Mouse (Mus musculus) neural tube, embryonic 13.5 days (tissue): ENCODE measurements around the gene Adipor2. TPM values are rescaled to one million over a fixed set of nuclear protein-coding genes. Genes with fewer than 3 reads are reported as not detected.
A peak's percentile ranks its signal among the peaks of the same experiment; 100 is the strongest.

Experiments used
- ATAC-seq: fragments of 200-750 bp; cut with Nextera tagmentation; 2 replicates; pipeline ENCODE4 v1.8.0; 2017; ENCODE audit warnings: low read depth, mild to moderate bottlenecking, moderate TSS enrichment, moderate library complexity
- H3K27ac ChIP-seq: fragments of 300-500 bp; sonication (generic); replicated peaks from 2 replicates; pipeline ENCODE4 v1.5.1; 2015; ENCODE audit warnings: moderate library complexity, mild to moderate bottlenecking, inconsistent platforms
- H3K27me3 ChIP-seq: fragments of 300-500 bp; sonication (generic); 2 replicates; pipeline ENCODE4 v1.6.1; 2015; ENCODE audit warnings: mild to moderate bottlenecking, inconsistent platforms
- H3K36me3 ChIP-seq: fragments of 300-500 bp; sonication (generic); 2 replicates; pipeline ENCODE4 v1.6.1; 2015; ENCODE audit warnings: mild to moderate bottlenecking, inconsistent platforms
- H3K4me1 ChIP-seq: fragments of 300-500 bp; sonication (generic); replicated peaks from 2 replicates; pipeline ENCODE4 v1.6.1; 2015; ENCODE audit warnings: inconsistent platforms
- H3K4me2 ChIP-seq: fragments of 300-500 bp; sonication (generic); 2 replicates; pipeline ENCODE4 v1.6.1; 2015; ENCODE audit warnings: inconsistent platforms, mild to moderate bottlenecking, moderate library complexity
- H3K4me3 ChIP-seq: fragments of 300-500 bp; sonication (generic); 2 replicates; pipeline ENCODE4 v1.5.1; 2015; ENCODE audit warnings: mild to moderate bottlenecking, inconsistent platforms
- H3K9ac ChIP-seq: fragments of 300-500 bp; sonication (generic); 2 replicates; pipeline ENCODE4 v1.6.1; 2015; ENCODE audit warnings: moderate library complexity, mild to moderate bottlenecking, inconsistent platforms
- H3K9me3 ChIP-seq: fragments of 300-500 bp; sonication (generic); 2 replicates; pipeline ENCODE4 v1.6.1; 2016; ENCODE audit warnings: inconsistent platforms
- WGBS: fragments of 180-500 bp; shearing (Covaris S2); methylation state at CpG from one replicate; pipeline ENCODE4 v1.1.7; 2015; 5-methylcytosine and 5-hydroxymethylcytosine counted together
- polyA plus RNA-seq: library from polyadenylated mRNA; unstranded; fragments of >200 nt; fragmentation: Nextera tagmentation; extraction: Ambion mirVana; gene quantifications from 2 replicates; pipeline ENCODE4 v1.2.1, GENCODE M21; 2015

Adipor2 gene
- polyA plus RNA-seq, 1 experiment from 2014 or later: 33.4 TPM

- no peaks in the 10 kb centered on the region for H3K9me3 ChIP-seq
- no peak overlapping the region for H3K9ac ChIP-seq
- H3K27me3 ChIP-seq: no peaks in the 10 kb centered on the region
- no peaks in the 10 kb centered on the region for H3K36me3 ChIP-seq
- WGBS: 18% methylated on average over 7 of the region's 7 CpGs
- 0 out of 2 replicates have a peak overlapping the region, but pooled peaks have one; percentile 24 for H3K27ac ChIP-seq
- H3K4me2 ChIP-seq: no peak overlapping the region
- 0 out of 2 replicates have a peak, but pooled peaks have one; percentile 66 for ATAC-seq
- H3K4me3 ChIP-seq: no peak overlapping the region
- peaks cover 11% of the 10 kb centered on the region; the same call in 1 of the 2 replicates for H3K4me1 ChIP-seq
Observed at GRCm38 (mm10) chr6:119418392-119419251, 1.1 kb upstream of the Adipor2 start.

- H3K4me2 ChIP-seq: no peak overlapping the region
- no peaks in the 10 kb centered on the region for H3K9me3 ChIP-seq
- ATAC-seq: no peak
- no peak overlapping the region for H3K4me3 ChIP-seq
- no peaks in the 10 kb centered on the region for H3K27me3 ChIP-seq
- H3K36me3 ChIP-seq: no peaks in the 10 kb centered on the region
- WGBS: 59% methylated on average over 7 of the region's 7 CpGs
- no peak overlapping the region for H3K27ac ChIP-seq
- H3K9ac ChIP-seq: no peak overlapping the region
- peaks cover 11% of the 10 kb centered on the region; the same call in 1 of the 2 replicates for H3K4me1 ChIP-seq
Observed at GRCm38 (mm10) chr6:119417821-119418220, 317 bp upstream of the Adipor2 start.

DNA sequence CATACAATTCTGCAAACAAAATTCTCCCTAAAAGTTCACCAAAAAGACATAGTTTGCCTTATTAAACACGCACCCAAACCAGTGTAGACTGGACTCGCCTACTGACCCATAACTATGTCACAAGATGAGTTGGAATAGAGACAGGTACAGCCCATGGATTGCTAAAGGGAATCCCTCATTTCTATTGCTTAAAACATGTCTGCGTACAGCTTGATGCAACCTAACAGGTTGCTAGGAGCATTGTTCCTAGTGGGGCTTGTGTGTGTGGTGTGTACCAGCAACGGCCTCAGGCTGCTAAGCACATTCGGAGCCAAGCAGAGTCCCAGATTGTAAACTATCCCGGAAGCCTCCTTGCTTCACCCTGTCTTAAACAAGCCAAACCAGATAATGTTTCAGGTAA, 861 bp downstream of the Adipor2 start:
- ATAC-seq: no peak
- H3K4me3 ChIP-seq: no peak overlapping the region
- no peaks in the 10 kb centered on the region for H3K27me3 ChIP-seq
- no peak overlapping the region; the same call in 1 of the 2 replicates for H3K4me2 ChIP-seq
- no peak overlapping the region for H3K9ac ChIP-seq
- peaks cover 11% of the 10 kb centered on the region; the same call in 1 of the 2 replicates for H3K4me1 ChIP-seq
- WGBS: 68% methylated on average over 6 of the region's 6 CpGs
- no peaks in the 10 kb centered on the region for H3K9me3 ChIP-seq
- no peaks in the 10 kb centered on the region for H3K36me3 ChIP-seq
- no peak overlapping the region for H3K27ac ChIP-seq

- Histone ChIP-seq H3K9ac (no peak overlapping the region), H3K36me3 (no peaks in the 10 kb centered on the region), H3K27ac (no peak overlapping the region), H3K4me3 (no peak overlapping the region), H3K9me3 (no peaks in the 10 kb centered on the region), H3K27me3 (no peaks in the 10 kb centered on the region), H3K4me2 (no peak overlapping the region), H3K4me1 (peaks cover 11% of the 10 kb centered on the region; the same call in 1 of the 2 replicates)
- ATAC-seq: no peak
- WGBS: 94% methylated on average over 15 of the region's 15 CpGs
Observed at GRCm38 (mm10) chr6:119414262-119415043, 3.1 kb downstream of the Adipor2 start.

GRCm38 (mm10) chr6:119412588-119412987, 4.9 kb downstream of the Adipor2 start:
- H3K4me3 ChIP-seq: no peak overlapping the region
- H3K9me3 ChIP-seq: no peaks in the 10 kb centered on the region
- no peak overlapping the region for H3K9ac ChIP-seq
- H3K4me1 ChIP-seq: peaks cover 5% of the 10 kb centered on the region; the same call in 1 of the 2 replicates
- H3K4me2 ChIP-seq: no peak overlapping the region
- H3K27me3 ChIP-seq: no peaks in the 10 kb centered on the region
- 87% methylated on average over 4 of the region's 4 CpGs for WGBS
- no peak overlapping the region for H3K27ac ChIP-seq
- H3K36me3 ChIP-seq: no peaks in the 10 kb centered on the region
- ATAC-seq: no peak

- WGBS: 84% methylated on average over 3 of the region's 3 CpGs
Observed at GRCm38 (mm10) chr6:119411511-119411910, 6.0 kb downstream of the Adipor2 start.

GRCm38 (mm10) chr6:119409766-119410165, 7.7 kb downstream of the Adipor2 start:
- ATAC-seq: no peak
- Histone ChIP-seq H3K4me1 (no peaks in the 10 kb centered on the region), H3K36me3 (no peaks in the 10 kb centered on the region), H3K9me3 (no peaks in the 10 kb centered on the region), H3K4me2 (no peak overlapping the region), H3K27ac (no peak overlapping the region), H3K4me3 (no peak overlapping the region), H3K9ac (no peak overlapping the region), H3K27me3 (no peaks in the 10 kb centered on the region)
- 53% methylated on average over 1 of the region's 1 CpGs for WGBS

More at GRCm38 (mm10) chr6:119411511-119411910, 6.0 kb downstream of the Adipor2 start:
- no peak overlapping the region for H3K27ac ChIP-seq
- H3K4me2 ChIP-seq: no peak overlapping the region
- H3K27me3 ChIP-seq: no peaks in the 10 kb centered on the region
- H3K9me3 ChIP-seq: no peaks in the 10 kb centered on the region
- H3K9ac ChIP-seq: no peak overlapping the region
- H3K4me1 ChIP-seq: no peaks in the 10 kb centered on the region
- H3K4me3 ChIP-seq: no peak overlapping the region
- no peak for ATAC-seq
- H3K36me3 ChIP-seq: no peaks in the 10 kb centered on the region

DNA sequence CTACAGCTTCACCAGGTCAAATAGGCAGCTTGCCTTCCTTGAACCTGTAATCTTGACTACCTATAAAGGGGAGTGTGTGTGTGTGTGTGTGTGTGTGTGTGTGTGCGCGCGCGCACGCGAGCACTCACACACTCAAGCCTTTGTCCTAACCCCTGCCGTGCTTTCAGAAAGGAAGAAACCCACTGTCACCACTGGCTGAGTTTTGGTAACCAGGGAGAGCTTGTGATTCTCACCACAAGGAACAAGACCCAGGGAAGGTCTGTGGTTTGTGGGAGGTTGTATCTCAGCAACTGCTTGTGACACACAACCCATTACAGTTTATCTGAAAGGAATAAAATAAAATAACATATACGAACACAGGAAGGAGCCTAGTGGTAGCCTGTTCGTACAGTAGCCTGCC, 8.9 kb downstream of the Adipor2 start:
- ATAC-seq: no peak
- 57% methylated on average over 9 of the region's 9 CpGs for WGBS
- Histone ChIP-seq H3K36me3 (no peaks in the 10 kb centered on the region), H3K9me3 (no peaks in the 10 kb centered on the region), H3K27ac (no peak overlapping the region), H3K4me3 (no peak overlapping the region), H3K4me1 (no peaks in the 10 kb centered on the region), H3K4me2 (no peak overlapping the region), H3K27me3 (no peaks in the 10 kb centered on the region), H3K9ac (no peak overlapping the region)

DNA sequence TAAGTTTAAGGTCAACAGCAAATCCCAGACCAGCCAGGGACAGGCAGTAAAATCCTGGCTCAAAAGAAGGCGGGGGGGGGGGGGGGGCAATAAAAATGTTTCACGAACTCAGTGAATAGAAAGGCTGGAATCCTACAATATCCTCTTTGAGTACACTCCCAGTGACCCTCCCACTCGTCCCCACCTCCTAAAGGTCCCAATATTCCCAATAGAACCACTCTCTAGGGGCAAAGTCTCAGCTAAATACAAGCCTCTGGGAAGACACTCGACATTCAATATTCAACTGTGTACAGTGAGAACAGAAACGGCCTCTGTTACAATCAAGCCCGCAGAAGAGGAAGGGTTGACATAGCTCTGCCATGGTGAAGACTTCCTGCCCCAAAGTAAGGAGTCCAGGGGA, 9.7 kb downstream of the Adipor2 start:
- Histone ChIP-seq H3K4me3 (no peak overlapping the region), H3K36me3 (no peaks in the 10 kb centered on the region), H3K9ac (no peak overlapping the region), H3K4me1 (no peaks in the 10 kb centered on the region), H3K9me3 (no peaks in the 10 kb centered on the region), H3K27me3 (no peaks in the 10 kb centered on the region), H3K27ac (no peak overlapping the region), H3K4me2 (no peak overlapping the region)
- no peak for ATAC-seq
- 26% methylated on average over 6 of the region's 6 CpGs for WGBS

- H3K4me3 ChIP-seq: no peak overlapping the region
- no peaks in the 10 kb centered on the region for H3K4me1 ChIP-seq
- ATAC-seq: no peak
- H3K27me3 ChIP-seq: no peaks in the 10 kb centered on the region
- H3K27ac ChIP-seq: no peak overlapping the region
- no peaks in the 10 kb centered on the region for H3K36me3 ChIP-seq
- H3K4me2 ChIP-seq: no peak overlapping the region
- no peaks in the 10 kb centered on the region for H3K9me3 ChIP-seq
- 83% methylated on average over 8 of the region's 8 CpGs for WGBS
- H3K9ac ChIP-seq: no peak overlapping the region
Observed at GRCm38 (mm10) chr6:119406528-119406927, 11.0 kb downstream of the Adipor2 start.

DNA sequence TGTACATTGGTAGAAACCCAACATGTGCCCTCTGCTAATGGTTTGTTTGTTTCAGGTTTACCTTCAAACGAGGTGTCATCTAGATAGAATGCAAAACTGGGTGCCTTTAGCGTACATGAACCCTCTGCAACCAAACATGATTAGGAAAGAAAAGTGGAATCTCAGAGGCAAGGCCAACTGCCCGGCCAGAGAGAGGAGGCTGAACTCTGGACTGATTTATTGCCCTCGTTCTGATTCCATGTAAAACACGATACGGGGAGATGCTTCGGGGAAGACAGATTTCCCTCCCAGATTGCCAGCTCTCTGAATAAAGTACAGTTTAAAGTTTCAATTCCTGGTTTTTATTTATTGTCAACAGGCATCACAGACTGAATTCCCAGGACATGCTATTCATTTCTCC, 12.2 kb downstream of the Adipor2 start:
- Histone ChIP-seq H3K36me3 (no peaks in the 10 kb centered on the region), H3K27ac (no peak overlapping the region), H3K4me2 (no peak overlapping the region), H3K4me1 (no peaks in the 10 kb centered on the region), H3K9me3 (no peaks in the 10 kb centered on the region), H3K4me3 (no peak overlapping the region), H3K27me3 (no peaks in the 10 kb centered on the region), H3K9ac (no peak overlapping the region)
- no peak for ATAC-seq
- WGBS: 42% methylated on average over 7 of the region's 7 CpGs

DNA sequence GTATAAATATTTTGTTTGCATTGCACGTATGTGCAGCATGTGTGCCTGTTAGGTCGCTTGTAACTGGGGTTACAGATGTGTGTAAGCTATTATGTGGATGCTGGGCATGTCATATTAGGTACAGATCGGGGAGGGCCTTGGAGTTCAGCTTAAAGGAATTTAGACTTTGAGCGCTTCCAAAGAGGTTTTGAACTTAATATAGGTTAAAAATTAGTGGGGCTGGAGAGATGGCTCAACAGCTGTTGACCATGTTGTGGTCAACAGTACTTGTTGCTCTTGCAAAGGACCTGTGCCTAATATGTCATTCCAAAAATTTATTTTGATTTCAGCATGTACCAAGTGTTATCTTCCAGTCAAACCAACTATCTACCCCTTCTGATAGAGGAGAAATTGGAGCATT, 12.7 kb downstream of the Adipor2 start:
- 94% methylated on average over 4 of the region's 4 CpGs for WGBS
- no peaks in the 10 kb centered on the region for H3K4me1 ChIP-seq
- H3K27ac ChIP-seq: no peak overlapping the region
- H3K36me3 ChIP-seq: no peaks in the 10 kb centered on the region
- no peak for ATAC-seq
- no peak overlapping the region for H3K4me3 ChIP-seq
- H3K4me2 ChIP-seq: no peak overlapping the region
- H3K9ac ChIP-seq: no peak overlapping the region
- no peaks in the 10 kb centered on the region for H3K27me3 ChIP-seq
- H3K9me3 ChIP-seq: no peaks in the 10 kb centered on the region
